Mouse (Mus musculus) lung, postnatal 0 days (tissue): ENCODE data around the gene Riox1.

Experiments used
- CTCF ChIP-seq: IDR thresholded peaks from 2 replicates; pipeline ENCODE4 v1.5.1; 2016; ENCODE audit warnings: antibody characterized with exemption, mild to moderate bottlenecking
- EP300 ChIP-seq: IDR thresholded peaks from 2 replicates; pipeline ENCODE4 v1.6.1; 2016; ENCODE audit warnings: antibody characterized with exemption, mild to moderate bottlenecking, control low read depth

DNA sequence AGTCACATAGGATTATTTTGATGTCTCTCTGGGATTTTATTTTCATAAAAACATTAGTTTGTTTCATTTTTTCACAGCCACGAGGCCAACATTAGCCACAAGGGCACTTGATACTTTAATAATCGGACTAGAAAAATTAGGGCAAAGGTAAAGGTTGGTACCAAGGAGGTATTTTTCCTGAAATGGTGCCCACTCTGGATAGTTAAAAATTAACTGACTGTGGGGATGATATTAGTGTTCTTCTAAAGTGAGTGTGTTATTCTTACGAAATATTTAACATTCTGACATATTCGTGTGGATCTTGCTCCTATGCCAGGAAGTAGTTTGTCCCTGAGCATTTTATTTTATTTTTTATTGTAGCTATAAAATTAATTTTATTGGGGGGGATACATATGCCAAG is 31.2 kb downstream of the Riox1 start:
- TF ChIP-seq CTCF (no peak), EP300 (no peak)
